Mouse (Mus musculus) splenic B cell, adult 2 months (primary cell): ENCODE results near the gene Mn1.

Experiments used
- DNase-seq: peaks from one replicate; pipeline ENCODE4 v3.0.0-alpha.2; 2011; ENCODE audit warnings: low read depth, low spot score
- H3K27me3 ChIP-seq: 2 replicates; pipeline ENCODE4 v1.6.1; 2012; ENCODE audit warnings: mild to moderate bottlenecking, low read length, moderate library complexity, mixed read lengths; ENCODE audit not compliant: control insufficient read depth, poor library complexity, insufficient read depth, severe bottlenecking
- H3K36me3 ChIP-seq: 2 replicates; pipeline ENCODE4 v1.6.1; 2012; ENCODE audit warnings: mild to moderate bottlenecking, low read length, moderate library complexity, mixed read lengths; ENCODE audit not compliant: control insufficient read depth, poor library complexity, insufficient read depth, severe bottlenecking

Mn1 gene

GRCm38 (mm10) chr5:111436260-111436659, 19.1 kb downstream of the Mn1 start:
- Histone ChIP-seq H3K27me3 (no peaks in the 10 kb centered on the region), H3K36me3 (no peaks in the 10 kb centered on the region)
- no peak for DNase-seq

GRCm38 (mm10) chr5:111437205-111437604, 20.0 kb downstream of the Mn1 start:
- no peaks in the 10 kb centered on the region for H3K27me3 ChIP-seq
- no peak for DNase-seq
- no peaks in the 10 kb centered on the region for H3K36me3 ChIP-seq

GRCm38 (mm10) chr5:111438336-111438735, 21.2 kb downstream of the Mn1 start:
- H3K36me3 ChIP-seq, result no peaks in the 10 kb centered on the region
- H3K27me3 ChIP-seq, result no peaks in the 10 kb centered on the region
- DNase-seq, result no peak

GRCm38 (mm10) chr5:111438821-111439220, 21.7 kb downstream of the Mn1 start:
- no peak for DNase-seq
- Histone ChIP-seq H3K27me3 (no peaks in the 10 kb centered on the region), H3K36me3 (no peaks in the 10 kb centered on the region)

- no peaks in the 10 kb centered on the region for H3K36me3 ChIP-seq
- H3K27me3 ChIP-seq, result no peaks in the 10 kb centered on the region
- DNase-seq, result no peak
Measured at GRCm38 (mm10) chr5:111440264-111440663, 23.1 kb downstream of the Mn1 start.

GRCm38 (mm10) chr5:111442151-111442871, 25.1 kb downstream of the Mn1 start:
- H3K27me3 ChIP-seq, result no peaks in the 10 kb centered on the region
- no peaks in the 10 kb centered on the region for H3K36me3 ChIP-seq
- no peak for DNase-seq

- Histone ChIP-seq H3K27me3 (no peaks in the 10 kb centered on the region), H3K36me3 (no peaks in the 10 kb centered on the region)
- DNase-seq, result no peak
Measured at GRCm38 (mm10) chr5:111443636-111444035, 26.5 kb downstream of the Mn1 start.

- Histone ChIP-seq H3K27me3 (no peaks in the 10 kb centered on the region), H3K36me3 (no peaks in the 10 kb centered on the region)
- DNase-seq, result no peak
Measured at GRCm38 (mm10) chr5:111444361-111444760, 27.2 kb downstream of the Mn1 start.

- DNase-seq, result no peak
- H3K27me3 ChIP-seq, result no peaks in the 10 kb centered on the region
- no peaks in the 10 kb centered on the region for H3K36me3 ChIP-seq
Measured at GRCm38 (mm10) chr5:111446652-111447051, 29.5 kb downstream of the Mn1 start.

- Histone ChIP-seq H3K27me3 (no peaks in the 10 kb centered on the region), H3K36me3 (no peaks in the 10 kb centered on the region)
- DNase-seq, result no peak
Measured at GRCm38 (mm10) chr5:111449700-111450099, 32.5 kb downstream of the Mn1 start.

GRCm38 (mm10) chr5:111454240-111454639, 37.1 kb downstream of the Mn1 start:
- DNase-seq, result no peak
- Histone ChIP-seq H3K27me3 (no peaks in the 10 kb centered on the region), H3K36me3 (no peaks in the 10 kb centered on the region)

- H3K36me3 ChIP-seq, result no peaks in the 10 kb centered on the region
- DNase-seq, result no peak
- no peaks in the 10 kb centered on the region for H3K27me3 ChIP-seq
Measured at GRCm38 (mm10) chr5:111454876-111455275, 37.7 kb downstream of the Mn1 start.

GRCm38 (mm10) chr5:111458675-111459074, 41.5 kb downstream of the Mn1 start:
- Histone ChIP-seq H3K27me3 (no peaks in the 10 kb centered on the region), H3K36me3 (no peaks in the 10 kb centered on the region)
- DNase-seq, result no peak

GRCm38 (mm10) chr5:111465811-111466299, 48.7 kb downstream of the Mn1 start:
- Histone ChIP-seq H3K27me3 (no peaks in the 10 kb centered on the region), H3K36me3 (no peaks in the 10 kb centered on the region)
- no peak for DNase-seq

GRCm38 (mm10) chr5:111466429-111466828, 49.3 kb downstream of the Mn1 start:
- DNase-seq, result no peak
- no peaks in the 10 kb centered on the region for H3K27me3 ChIP-seq

GRCm38 (mm10) chr5:111467699-111468098, 50.5 kb downstream of the Mn1 start:
- Histone ChIP-seq H3K27me3 (no peaks in the 10 kb centered on the region), H3K36me3 (no peaks in the 10 kb centered on the region)
- peak; percentile 55 for DNase-seq

More at GRCm38 (mm10) chr5:111466429-111466828, 49.3 kb downstream of the Mn1 start:
- no peaks in the 10 kb centered on the region for H3K36me3 ChIP-seq
